Mouse (Mus musculus): ENCODE measurements around the gene Skor1.

The Skor1 gene

DNA sequence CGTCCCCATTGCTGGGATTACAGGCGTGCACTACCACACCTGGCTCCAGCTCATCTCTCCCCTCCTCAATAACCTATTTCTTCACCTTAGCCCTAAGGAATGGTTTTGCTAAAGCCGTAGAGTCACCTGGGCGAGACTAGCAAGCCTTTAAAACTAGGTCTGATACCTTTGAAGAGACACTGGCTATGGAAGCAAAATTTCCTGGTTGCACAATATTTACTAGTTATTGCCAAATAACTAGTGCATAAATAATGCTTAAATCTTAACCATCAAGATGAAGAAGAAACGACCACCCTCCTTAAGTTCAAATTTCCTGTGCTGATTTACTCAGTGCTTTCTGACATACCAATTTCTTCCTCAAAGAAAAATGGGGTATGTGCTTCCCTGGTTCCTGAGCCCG, 15.1 kb downstream of the Skor1 start:
- no peak for DNase-seq (ENCODE audit: low spot score in 2 of 2)

DNA sequence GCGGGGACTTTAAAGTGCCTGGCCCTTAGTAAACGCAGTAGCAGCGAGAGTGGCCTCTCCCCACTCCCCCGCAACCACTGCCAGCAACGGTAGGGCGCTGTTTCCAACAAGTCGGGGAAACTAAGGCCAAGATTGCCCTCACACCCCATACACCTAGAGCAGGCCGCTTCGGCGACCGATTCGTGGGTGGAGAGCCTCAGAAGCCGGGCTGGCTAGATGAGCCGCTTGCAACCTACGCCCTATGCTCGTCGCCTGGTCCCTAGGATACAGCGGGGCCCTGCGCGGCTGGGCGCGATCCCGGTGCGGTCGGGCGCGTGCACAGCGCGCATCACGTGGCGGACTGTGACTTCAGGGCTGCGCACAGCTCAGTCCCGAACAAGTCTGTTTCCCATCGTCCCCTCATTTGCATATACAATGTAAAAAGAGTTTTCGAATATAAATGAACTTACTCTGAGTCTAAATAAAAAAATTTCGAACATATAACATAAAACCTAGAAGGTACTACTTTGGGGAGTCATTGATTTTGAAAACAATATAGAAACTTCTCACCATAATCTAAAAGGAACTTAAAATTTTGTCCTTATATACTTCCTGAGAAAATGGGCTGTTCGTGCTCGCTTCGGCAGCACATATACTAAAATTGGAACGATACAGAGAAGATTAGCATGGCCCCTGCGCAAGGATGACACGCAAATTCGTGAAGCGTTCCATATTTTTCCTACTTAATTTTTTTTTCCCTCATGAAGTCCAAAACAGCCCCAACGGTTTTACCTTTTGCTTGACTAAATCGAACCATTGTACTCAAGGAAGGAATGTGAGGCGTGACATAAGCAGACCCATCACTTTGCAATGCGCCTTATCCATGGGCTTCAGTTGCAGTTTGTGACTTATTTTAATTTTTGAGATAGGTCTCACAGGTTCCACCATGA, 15.8 kb downstream of the Skor1 start:
- peak; percentile 76 to 82 for DNase-seq (ENCODE audit: low spot score in 2 of 2)

DNA sequence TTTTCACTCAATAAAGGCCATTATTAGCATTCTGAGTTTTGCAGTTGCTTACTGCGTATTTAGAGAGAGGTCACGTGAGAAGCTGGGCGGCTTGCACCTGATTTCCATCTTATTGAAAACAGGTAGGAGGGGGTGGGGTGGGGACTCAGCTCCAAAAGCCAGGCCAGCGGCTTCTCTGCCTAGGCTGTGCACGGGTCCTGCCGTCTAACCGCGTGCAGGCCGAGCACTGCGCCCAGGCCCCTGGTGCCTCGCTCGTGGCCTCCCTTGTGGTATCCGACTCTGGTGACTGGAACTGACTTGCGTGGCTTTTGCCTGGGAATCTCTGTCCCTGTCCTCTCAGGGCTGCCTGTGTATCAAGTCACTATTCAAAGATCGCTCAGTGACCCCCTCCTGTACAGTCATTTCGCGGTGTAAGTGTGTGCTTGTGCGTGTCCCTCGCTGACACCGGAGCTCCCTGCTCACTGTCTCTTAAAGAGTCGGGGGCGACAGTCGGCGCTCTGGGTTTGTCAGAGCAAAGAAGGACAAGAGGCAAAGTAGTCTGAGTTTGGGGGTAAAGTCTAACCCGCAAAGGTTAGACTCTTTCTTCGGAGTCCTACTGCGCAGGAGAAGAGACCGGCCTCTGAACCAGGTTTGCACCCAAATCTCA, 16.7 kb downstream of the Skor1 start:
- no peak for DNase-seq (ENCODE audit: low spot score in 2 of 2)

DNA sequence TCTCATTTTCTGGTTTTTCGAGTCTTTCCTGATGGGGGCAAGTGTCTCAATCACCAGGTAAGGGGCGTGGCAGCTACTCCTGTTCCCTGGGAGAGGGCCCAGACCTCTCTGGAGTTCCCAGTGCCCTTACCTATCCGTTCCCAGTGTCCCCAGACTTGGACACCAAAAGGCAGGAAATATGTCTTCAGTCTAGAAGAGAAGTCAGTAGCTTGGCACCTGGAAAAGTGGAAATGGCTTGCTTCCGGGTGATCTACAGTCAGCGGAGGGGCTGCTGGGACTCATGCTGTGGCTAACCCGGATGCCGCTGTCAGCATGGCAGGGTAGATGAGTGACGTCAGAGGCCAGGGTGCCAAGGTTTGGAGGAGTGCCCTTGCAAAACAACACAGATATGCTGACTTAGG, 19.1 kb downstream of the Skor1 start:
- DNase-seq (ENCODE audit: low spot score in 2 of 2) = no peak

DNA sequence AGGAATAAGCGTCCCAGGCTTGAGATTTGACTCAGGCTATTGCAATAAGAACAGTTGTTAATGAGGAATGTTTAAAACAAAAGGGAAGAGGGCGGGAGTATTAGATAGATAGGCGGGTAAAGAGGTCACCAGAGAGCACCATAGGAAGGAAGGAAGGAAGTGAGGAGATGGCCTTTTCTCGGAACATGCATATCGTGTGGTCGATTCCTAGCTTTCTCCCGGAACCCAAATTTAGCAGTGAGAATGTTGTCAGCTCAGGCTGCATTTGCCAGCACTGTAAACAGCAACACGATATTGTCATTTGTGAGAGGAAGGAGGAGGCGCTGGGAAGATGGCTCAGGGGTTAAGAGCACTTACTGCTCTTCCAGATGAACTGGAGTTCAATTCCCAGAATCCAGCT, 24.2 kb downstream of the Skor1 start:
- DNase-seq (ENCODE audit: low spot score in 2 of 2) = no peak

DNA sequence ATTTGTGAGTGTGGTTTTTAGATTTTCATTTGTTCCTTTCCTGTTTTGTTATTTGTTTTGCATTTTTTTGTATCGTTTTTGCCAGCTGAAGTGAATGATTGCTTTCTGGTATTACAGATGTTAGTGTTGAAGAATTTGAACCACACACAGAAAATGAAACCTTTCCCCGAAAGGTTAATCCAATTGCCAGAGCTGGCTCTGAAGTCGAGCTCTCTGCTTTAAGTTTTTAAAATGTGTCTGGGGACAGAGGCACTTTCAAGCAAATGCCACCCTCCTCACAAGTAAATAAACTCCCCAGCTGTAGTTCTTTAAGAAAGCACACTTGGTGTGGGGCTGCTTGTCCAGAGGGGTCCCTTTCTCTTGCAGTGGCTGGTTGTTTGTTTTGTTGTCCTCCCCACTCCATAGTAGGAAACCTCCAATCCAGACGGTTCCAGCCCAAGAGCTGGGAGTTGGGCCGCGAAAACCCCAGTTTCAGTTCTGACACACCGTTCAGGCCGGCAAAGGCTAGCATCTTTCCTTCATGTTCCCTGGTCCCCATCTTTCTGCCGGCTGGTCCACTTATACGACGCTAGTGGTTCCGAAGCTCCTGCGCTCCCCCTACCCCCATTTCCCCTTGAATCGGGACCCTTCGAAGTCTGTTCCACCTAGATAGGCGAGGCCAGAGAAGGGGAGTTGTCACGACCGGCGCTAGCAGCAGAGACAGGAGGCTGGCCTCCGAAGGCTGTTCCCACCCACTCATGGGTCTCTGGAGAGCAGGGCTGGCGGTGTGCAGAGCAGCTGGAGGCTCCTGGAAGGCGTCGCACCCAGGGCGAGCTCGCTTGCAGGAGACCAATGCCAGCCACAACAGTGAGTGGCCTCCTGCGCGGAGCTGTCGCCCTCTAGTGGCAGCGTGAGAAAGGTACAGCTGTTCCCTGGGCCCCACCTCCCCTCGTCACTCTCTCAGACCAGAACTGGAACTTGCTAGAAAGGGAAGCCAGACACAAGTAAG, 25.0 kb downstream of the Skor1 start:
- peak; percentile 68 to 78 for DNase-seq (ENCODE audit: low spot score in 2 of 2)

DNA sequence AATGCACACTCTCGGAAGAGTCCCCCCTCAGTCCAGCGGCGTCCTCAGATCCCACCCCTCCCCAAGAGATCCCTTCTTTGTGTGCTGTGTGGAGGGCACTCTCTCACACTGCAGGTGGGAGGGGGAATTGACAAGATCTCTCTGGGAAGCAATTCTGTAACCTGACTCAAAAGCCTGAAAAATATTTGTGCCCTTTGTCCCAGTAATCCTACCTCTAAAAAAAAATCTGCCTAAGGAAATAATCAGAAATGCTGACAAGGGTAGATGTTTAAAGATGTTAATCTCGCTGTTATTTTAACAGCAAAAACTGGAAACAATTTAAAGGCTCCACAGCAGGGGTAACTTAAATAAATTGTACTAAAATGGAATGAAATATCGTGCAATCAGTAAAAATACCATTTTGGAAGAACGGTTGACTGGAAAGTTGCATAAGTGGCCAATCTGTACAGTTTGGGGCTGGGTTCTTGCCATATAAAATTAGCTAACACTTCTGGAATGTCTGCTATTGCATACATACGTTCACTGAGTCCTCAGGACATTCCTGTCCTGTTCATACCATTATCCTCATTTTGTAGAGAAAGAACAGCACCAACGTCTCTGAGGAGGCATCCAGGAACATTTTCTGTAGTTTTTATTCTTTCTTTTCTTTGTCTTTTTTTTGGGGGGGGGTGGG, 26.5 kb downstream of the Skor1 start:
- DNase-seq (ENCODE audit: low spot score in 2 of 2) = no peak

DNA sequence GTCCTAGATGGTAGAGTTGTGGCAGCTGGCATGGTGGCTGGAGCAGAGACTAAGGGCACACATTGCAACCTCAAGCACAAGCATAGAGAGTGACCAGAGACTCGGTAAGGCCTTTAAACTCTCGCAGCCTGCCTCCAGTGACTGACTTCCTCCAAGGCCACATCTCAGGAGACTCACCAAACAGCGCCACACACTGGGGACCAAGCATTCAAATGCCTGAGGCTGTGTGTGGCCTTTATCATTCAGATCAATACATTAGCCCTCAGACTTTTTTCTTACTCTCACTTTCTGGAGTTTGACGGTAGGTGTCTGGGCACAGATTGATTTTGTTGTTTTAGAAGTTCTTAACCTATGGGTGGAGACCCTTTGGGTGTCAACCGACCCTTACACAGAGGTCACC, 30.4 kb downstream of the Skor1 start:
- no peak for DNase-seq (ENCODE audit: low spot score in 2 of 2)

DNA sequence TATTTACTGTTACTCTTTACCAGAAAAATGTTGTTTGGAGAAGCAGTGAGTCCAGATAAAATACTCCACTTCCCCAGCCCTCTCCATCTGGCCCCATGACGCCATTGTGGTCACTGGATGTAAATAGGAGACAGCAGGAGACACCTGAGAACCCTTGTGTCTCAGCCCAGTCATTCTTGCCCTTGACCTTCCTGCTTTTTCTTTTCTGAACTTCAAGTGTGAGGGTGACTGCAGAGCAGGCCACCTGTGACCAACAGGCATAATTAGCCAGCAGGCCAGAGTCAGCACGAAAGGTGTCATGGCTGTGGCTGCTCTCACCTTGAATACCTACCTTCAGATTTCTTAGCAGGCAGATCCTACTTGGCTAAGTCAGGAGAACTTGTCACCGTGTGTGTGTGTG, 36.2 kb downstream of the Skor1 start:
- no peak for DNase-seq (ENCODE audit: low spot score in 2 of 2)

DNA sequence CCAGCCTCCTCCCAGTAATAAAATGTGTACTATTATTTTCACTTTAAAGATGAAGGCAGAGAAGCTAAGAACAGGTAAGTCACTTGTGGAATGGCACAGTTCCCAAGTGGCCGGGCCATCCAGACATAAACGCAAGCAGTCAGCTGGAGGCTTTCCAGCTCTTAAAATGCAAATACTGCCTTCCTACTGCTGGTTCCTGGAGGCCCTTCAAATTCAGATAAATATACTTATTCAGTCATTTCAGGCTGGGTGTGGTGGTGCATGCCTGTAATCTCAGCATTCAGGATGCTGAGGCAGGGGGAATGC, 39.0 kb downstream of the Skor1 start:
- no peak for DNase-seq (ENCODE audit: low spot score in 2 of 2)

DNA sequence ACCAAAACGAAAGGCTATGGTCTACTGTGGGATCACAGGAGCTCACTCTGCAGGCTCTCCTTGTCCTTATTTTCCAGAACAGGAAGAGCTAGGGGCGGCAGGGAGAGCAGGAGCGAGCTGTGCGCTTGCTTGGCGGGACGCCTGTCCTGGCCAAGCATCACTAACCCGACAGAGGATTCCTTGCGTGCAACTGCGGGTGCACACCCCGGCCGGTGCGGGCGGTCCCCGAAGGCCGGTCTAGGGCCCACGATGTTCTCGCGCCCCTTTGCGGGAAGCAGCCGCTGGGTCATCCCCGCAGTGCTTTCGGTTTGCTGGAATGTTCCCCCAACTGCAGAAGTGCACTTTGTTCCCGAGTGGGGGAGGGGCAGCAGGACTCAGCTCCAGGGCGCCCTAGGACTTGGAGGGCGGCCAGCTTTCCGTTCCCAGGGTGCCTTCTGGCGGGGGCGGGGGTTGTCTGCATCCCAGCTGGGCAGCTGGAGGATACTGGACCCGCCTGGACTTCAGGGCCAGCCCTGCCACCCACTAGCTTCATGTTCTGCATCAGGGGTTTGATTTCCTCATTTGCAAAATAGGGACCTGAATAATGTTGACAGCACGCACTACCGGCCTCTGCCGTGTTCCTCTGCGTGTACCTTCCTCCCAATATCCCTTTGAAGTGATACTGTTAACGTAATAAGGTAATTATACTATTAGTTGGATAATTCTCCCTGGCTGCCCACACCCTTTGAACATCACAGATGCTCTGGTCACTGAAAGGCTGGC, 39.6 kb downstream of the Skor1 start:
- DNase-seq (ENCODE audit: low spot score in 2 of 2) = peak; percentile 21 to 25

DNA sequence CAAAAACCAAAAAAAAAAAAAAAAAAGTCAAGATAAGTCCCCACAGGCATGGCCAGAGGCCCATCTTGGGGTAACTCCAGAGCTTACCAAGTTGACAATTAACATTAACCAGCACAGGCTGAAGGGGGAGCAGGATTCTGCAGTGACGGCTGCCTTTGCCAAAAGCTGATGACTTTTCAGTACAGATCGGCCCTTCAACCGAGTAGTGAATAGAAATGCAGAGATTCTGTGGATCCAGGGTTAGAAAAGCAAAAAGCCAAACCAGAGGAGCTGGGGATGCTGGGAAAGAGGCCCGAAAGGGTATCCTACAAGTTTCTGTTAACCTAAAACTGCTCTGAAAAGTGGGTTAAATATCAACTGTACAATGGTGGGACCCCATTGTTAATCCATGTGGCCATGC, 40.2 kb downstream of the Skor1 start:
- DNase-seq (ENCODE audit: low spot score in 2 of 2) = no peak

DNA sequence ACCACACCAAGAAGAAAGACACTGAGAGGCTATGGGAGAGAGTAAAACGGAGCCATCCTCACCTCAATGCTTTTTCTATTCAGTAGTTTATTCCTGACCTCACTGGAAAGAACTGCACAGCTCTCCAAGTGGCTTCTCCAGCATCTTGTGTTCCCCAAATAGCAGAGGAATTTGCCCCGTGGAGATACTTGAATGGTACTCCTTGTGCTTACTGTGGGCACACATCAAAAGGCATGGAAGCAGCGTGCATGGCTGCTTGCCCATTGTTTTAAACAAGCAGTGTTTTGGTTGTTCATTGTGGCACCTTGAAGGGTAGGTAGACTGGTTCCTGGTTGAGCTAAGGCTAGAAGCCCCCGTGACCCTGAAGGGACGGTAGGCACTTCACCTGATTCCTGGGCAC, 48.1 kb downstream of the Skor1 start:
- DNase-seq (ENCODE audit: low spot score in 2 of 2) = no peak

DNA sequence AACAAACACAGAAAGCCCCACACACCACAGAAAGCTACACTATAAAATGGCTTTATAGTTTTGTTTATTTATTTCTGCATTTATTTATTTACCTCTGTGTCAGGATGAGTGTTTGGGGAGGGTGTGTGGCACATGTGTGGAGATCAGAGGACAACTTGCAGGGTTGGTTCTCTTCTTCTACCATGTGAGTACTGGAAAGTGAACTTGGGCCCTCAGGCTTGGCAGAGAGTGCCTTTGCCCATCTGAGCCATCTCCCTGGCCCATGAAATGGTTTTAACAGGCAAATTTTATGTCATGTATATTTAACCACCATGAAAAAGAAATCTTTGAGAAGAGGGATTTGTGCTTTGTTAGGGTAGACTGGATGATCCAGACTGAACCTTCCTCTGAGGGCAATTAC, 48.9 kb downstream of the Skor1 start:
- no peak for DNase-seq (ENCODE audit: low spot score in 2 of 2)

DNA sequence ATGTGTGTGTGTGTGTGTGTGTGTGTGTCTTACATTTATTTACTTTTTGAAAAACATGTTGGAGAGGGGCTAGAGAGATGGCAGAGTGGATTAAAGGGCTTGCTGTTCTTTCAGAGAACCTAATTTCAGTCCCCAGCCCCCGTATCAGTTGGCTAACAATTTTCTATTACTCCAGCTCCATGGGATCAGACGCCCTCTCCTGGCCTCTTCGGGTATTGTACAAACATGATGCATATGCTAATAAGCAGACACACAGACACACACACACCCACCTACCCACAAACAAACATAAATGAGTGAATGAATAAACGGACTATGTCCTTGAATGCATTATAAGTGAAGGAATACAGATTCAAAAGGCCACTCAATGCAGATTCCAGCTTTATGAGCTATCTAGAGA, 49.4 kb downstream of the Skor1 start:
- DNase-seq (ENCODE audit: low spot score in 2 of 2) = no peak

DNA sequence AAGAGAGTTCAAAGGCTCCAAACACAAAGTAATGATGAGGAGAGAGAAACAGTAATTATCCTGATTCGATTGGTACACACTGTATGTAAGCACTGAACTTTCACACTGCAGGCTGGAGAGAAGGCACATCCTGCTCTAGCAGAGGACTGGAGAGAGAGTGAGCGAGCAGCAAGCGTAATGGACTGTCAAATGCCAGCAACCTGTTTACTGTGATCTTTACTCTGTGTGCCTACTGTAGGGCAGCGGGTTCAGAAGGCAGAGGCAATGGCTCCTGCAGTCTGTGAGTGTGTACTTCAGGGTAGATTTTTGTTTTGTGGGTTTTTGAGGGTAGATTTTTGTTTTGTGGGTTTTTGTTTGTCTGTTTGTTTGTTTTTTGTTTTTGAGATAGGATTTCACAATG, 49.9 kb downstream of the Skor1 start:
- no peak for DNase-seq (ENCODE audit: low spot score in 2 of 2)

DNA sequence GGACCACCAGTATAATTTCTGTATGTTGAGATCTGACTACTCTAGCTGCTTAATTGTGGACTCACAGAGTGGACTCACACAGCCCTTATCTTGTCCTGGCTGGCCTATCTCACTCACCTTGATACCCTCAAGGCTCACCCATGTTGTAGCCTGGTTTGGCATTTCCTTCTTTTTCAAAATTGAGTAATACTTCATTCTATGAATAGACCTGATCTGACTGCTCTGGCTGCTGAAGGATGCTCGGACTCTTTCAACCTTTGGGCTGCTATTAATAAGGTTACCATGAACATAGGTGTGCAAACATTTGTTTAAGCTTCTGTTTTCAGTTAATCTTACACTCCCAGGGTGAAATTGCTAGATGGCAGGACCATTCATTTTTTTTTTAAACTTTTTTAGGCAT, 51.6 kb downstream of the Skor1 start:
- DNase-seq (ENCODE audit: low spot score in 2 of 2) = no peak

DNA sequence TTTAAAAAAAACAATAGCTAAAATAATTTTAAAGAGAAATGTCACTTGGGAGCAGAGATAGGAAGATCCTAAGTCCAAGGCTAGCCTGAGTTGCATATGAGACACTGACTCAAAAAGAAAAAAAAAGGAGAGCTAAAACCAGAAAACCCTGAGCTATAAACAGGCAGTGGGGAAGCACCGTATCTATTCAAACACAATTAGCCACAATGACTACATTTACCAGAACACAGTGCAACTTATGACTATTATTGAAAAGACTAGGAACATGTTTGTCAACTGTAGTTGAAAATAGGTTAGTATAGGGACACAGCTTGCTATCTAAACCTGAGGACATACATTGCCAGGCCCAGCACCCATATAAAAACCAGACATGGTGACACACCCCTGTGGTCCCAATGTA, 54.7 kb downstream of the Skor1 start:
- DNase-seq (ENCODE audit: low spot score in 2 of 2) = no peak

DNA sequence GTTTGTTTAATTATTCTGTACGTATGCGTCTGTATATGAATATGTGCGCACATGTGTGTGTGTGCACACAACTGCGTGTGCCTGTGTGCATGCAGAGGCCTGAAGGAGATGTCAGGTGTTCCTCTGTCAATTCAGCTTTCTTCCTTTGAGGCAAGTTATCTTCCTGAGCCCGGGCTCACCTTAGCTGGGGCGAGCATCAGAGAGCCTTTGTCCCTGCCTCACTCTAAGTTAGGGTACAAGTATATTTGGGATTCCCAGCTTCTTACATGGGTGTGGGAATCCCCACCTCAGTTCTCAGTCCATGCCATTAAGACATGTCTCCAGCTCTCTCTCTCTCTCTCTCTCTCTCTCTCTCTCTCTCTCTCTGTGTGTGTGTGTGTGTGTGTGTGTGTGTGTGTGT, 56.2 kb downstream of the Skor1 start:
- no peak for DNase-seq (ENCODE audit: low spot score in 2 of 2)

DNA sequence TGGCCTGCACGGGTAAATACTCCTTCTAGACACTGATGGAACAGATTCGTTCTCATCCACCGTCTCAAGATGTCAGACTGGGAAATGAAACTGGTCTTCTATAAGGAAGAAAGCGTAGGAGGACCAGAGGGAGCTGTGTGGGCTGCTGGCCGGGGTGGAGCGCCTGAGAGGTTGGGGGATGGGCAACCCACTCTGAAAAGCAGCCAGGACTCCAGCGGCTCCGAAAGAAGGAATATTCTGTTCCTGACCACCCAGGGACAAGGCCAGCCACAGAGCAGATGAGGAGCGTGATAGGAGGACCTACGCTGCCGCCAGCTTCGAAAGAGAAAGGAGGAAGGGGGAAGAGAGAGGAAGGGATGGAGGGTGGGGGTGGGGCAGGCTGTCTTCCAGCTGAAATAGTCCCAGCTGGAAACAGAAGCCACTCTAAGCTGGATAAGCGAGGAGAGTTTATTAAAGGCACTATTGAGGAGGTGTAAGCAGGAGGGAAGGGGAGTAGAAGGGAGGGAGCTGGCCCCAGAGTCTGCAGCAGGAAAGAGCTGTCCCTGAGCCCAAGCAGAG, 56.7 kb downstream of the Skor1 start:
- peak in 1 of 2 experiments; percentile 5 for DNase-seq (ENCODE audit: low spot score in 2 of 2)
